Mouse (Mus musculus): ENCODE measurements around the gene Foxa3. TPM values are rescaled to one million over a fixed set of nuclear protein-coding genes. Genes with fewer than 3 reads are reported as not detected.
A peak's percentile ranks its signal among the peaks of the same experiment; 100 is the strongest.

Foxa3 gene
- total RNA-seq, 2 experiments from 2014 or later = not detected

DNA sequence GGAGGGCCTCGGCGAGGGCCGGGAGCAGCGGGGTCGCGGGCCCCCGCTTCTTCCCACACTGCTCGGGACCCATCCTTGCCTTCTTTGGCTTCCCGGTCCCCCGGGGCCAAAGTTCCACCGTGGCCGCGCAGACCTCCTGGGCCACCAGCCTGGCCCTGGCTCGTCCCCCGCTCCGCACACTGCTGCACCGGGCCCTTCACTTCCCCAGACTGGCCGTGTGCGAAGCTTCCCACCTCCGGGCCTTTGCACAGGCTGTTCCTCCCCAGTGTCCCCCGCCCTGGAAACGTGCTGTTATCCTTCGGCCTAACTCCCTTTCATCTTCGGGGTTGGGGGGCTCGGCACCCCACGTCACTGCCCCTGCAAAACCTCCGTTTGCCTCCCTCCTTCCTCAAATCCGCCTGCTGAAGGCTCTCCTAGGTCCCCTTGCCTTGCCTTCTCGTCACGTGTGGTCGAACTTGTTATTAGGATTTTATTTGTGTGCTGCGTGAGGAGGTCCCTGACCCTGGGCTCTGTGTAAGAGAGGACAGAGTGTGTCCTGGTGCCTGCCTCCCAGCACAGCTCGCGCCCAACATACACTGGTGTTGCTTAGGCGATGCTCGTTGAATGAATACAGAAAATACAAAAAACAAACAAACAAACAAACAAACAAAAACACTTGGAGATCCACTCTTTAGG is 1.4 kb upstream of the Foxa3 start:
- peak in 1 of 2 experiments; percentile 58 for DNase-seq

DNA sequence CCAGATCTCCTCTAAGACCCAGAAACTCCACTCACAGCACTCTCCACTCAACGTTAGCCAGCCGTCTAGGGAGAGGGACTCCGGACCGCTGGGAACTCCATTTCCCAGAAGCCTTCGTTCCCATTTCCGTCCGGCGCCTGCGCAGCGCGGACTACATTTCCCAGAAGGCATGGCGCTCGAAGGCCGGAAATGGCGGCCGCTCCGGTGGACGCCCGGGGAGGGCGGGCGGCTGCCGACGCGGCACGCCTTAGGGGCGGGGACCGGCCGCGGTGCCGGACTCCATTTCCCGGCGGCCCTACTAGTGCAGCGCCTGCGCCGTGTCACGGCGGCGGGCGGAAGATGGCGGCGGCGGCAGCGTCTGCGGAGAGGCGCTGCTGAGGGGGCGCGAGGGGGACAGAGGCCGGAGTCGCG is 763 bp upstream of the Foxa3 start, which contains the start of gene Sympk:
Gene Sympk, plus strand, starts transcription at position 282 of the 411 bp plus-strand sequence.
- peak; percentile 94 to 96 for DNase-seq

DNA sequence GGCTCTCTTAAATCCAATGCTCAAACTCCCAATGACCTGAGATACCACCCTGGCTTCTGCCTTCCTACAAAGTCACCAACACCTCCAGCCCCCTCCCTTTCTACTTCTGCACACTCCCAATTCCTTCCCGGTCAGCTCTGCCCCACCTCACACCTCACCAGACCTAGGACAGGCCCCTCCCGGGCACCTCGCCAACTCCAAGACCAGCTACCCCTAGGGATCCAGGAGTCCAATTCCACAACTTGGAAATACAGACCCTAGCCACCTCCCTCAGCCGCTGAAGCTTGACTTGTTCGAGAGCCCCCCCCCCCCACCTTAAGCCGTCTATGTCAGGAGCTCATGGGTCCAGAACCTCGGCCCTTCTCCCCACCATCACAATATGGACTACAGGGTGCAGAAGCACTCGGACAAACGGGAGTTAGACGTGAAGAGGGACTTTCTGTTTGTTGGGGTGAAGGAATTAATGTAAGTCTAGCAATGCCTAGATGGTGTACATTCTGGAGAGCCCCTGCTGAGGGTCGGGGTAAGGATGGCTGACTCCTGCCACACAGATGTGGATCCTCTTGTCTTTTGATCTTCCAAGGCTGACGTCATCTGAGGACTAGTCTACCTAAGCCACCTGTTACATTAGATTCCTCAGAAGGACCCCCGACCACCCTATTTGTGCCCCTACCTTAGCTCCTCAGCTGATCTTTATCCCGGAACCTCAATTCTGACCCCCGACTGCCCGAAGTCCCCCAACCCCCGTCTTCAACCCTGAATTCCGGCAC is 964 bp downstream of the Foxa3 start:
- no peak for DNase-seq

DNA sequence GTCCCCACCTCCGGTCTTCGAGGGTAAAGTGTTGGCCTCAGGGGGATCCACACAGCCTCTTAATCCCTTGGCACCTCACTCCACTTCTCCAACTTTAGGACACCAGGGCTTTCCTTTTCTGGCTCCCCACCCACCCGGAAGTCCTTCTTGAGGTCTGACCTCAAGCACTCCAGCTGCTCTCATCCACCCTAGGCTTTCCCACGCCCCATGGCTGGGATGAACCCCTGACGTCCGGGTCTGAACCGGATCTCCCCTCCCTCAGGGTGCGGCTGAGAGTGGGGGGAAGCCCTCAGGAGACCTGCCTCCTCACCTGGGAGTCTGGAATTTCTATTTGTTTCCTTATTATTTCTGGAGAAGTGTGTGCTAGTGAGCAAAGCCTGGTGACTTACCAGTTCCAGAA is 2.3 kb downstream of the Foxa3 start:
- no peak for DNase-seq

DNA sequence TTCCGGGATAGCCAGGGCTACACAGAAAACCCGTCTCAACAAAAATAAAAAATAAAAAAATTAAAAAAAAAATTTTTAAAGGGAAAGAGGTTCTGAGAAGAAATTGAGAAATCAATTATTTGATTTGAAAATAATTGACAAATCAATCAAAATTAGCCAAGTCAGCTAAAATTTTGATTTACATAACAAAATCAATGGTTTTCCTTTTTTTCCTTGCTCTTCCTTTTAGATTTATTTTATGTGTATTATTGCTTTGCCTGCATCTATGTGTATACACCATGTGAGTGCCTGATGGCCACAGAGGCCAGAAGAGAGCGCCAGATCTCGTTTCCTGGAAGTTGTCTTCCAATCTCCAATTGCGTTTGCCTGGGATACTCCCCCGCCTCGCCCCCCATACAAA is 5.4 kb downstream of the Foxa3 start:
- DNase-seq = no peak

- no peak for DNase-seq
Observed at GRCm38 (mm10) chr7:19016042-19016441, 7.3 kb downstream of the Foxa3 start.

DNA sequence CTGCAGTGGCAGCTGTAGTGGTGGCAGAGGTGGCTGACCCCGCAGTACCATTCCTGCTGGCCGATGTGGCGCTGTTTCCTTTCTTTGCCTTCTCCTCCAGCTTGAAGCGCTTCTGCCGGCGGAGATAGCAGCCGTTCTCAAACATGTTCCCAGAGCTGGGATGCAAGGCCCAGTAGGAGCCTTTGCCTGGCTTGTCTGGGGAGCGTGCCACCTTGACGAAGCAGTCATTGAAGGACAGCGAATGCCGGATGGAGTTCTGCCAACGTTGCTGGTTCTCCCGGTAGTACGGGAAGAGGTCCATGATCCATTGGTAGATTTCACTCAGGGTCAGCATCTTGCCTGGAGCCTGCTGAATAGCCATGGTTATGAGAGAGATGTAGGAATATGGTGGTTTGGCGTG is 8.9 kb downstream of the Foxa3 start:
- no peak for DNase-seq

DNA sequence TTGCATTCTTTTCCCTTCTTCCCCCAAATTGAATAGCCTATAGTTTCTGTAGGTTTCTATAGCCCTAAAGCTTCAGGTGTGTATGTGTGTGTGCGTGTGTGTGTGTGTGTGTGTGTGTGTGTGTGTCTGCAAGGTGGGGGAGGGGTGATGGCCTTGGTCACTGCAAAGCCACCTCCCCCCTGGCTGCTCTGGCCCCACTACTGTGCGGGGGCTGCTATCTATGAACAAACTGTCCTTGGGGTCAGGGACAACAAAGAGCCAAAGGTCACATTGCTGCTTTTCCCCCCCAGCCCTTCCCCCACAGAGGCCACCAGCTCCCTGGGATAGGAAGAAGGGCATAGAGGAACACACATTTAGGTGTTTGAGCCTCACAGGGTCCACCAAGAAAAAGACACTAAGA is 10.5 kb downstream of the Foxa3 start:
- no peak for DNase-seq

DNA sequence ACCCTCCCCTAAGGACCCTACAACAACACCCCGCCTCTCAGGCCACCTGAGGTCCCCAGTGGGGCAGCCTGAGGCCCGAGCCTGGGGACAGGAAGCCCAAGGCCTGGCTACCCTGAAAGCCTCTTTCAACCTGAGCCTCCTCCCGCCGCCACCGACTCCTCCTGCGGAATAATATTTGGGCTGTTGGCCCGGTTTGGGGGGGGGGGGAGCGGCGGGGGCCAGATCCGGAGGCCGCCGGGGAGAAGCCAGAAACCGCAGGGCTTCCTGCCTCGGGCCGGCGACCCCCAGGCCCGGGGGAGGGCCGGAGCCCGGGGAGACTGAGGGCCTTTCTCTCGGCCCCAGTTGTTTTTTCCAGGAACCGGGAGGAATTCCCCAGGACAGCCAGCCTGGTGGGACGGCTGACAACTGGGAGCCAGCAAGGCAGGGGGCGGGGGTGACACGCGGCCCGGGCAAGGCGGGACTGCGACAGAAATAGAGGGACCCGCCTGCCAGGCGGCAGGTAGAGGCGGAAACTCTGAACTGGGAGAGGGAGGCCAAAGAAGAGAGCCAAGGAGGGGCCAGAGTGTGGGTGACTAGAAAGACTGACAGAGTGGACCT is 11.2 kb downstream of the Foxa3 start:
- no peak for DNase-seq

DNA sequence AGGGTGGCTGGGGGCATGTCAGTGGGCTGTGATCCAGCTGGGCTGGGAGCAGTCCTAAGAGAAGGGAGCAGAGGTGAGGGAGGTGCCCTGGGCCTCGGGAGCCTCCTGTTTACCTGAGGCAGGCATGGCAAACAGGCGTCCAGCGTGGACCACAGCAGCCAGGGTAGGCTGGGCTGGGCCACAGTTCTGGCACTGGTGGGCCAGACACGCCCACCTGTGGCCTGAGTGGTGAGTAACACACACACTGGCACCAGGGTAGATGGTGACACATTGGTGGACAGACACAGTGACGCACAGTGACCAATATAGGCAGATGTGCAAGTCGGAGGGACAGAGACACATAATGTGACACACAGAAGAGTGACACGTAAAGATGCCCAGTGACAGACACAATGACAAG is 12.8 kb downstream of the Foxa3 start:
- no peak for DNase-seq

DNA sequence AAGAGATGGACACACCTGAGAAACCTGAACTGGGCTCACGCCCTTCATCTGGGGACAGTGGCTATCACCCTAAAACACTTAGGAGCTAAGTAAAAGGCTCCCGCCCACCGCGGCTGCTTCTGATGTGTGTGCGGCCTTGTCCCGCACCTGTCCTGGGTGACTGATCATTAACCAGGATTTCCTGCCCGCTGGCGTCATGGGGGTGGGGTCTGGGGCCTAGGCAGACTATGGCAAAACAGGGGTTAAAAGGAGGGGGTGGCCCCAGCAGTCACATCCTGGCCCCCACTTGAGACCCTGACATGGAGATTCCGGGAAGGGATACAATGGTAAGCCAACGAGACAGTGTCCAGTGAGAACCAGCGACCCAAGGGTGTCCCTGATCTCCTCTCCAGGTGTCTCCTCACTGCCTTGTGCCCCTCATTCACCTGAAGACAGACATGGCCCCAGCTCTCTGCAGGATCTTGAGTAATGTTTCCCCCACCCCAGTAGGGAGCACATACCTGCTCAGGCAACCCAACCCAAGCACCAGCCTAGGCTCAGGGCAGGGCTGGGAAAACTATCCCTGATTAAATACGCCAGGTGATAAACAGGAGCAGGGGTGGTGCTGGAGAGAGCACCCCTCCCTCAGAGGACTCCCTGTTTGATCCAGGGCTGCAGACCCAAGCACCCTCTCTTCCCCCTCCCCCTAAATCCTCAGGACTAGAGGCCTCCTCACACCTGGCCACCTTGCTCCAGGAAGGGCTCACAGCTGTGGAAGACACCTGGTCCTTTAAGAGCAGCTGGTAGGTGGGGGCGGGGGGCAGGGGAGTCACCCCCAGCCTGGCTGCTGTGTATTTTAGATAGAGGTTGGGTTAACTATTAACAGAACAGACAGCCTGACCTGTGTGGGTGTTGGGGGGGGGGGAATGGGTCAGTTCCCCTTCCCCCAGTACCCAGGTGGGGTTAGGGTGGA is 16.0 kb downstream of the Foxa3 start:
- no peak for DNase-seq

GRCm38 (mm10) chr7:19006476-19006875 is 16.9 kb downstream of the Foxa3 start:
- DNase-seq = peak; percentile 81 to 83

DNA sequence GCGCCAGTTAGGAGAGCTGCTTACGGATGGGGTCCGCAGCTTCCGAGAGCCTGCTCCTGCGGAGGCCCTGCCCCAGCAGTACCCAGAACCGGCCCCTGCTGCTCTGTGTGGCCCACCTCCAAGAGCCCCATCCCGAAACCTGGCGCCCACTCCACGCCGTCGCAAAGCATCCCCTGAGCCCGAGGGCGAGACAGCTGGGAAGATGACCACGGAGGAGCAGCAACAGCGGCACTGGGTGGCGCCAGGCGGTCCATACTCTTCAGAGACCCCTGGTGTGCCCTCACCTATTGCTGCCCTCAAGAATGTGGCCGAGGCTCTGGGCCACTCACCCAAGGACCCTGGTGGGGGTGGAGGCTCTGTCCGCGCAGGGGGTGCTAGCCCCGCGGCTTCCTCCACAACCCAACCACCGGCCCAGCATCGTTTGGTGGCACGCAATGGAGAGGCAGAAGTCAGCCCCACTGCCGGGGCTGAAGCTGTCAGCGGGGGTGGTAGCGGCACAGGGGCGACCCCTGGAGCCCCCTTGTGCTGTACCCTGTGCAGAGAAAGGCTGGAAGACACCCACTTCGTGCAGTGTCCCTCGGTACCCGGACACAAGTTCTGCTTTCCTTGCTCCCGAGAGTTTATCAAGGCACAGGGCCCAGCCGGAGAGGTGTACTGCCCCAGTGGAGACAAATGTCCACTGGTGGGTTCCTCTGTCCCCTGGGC is 17.8 kb downstream of the Foxa3 start:
- DNase-seq = no peak

GRCm38 (mm10) chr7:19004631-19005079 is 18.7 kb downstream of the Foxa3 start:
- peak in 1 of 2 experiments; percentile 33 for DNase-seq

- DNase-seq = peak; percentile 94 to 95
Observed at GRCm38 (mm10) chr7:19003902-19004630, 19.3 kb downstream of the Foxa3 start, which contains the start of gene Irf2bp1. Gene Irf2bp1, plus strand, starts transcription at chr7:19004044.

DNA sequence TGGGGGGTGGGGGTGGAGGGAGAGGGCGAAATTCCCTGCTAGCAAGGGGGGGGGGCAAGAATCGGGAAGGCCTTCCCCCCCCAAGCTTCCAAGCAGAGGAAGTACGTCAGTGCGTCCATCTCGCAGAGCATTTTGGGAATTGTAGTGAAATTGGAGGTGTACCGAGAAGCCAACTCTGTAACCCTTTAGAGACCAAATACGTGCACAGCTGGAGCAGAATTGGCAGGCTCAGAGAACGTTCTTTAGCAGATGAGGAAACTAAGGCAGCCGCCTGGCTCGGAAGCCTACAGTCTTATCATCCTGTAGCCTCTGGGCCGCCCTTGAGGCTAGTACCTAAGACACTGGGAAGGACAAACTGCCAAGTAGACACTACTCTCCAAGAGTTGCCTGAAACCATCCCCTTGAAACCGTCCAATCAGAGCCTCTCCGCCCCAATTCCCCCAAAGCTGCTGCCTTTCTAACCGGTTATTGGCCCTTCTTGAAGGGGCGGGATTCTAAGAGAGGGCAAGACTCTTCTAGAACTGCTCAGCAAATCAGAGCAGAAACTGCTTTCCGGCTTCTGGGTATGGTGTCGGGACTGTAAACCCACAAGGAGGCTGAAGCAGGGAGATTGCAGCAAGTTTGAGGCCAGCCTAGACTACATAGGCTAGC is 20.4 kb downstream of the Foxa3 start:
- DNase-seq = peak; percentile 72 to 75

GRCm38 (mm10) chr7:19002115-19002514 is 21.2 kb downstream of the Foxa3 start:
- DNase-seq = no peak

DNA sequence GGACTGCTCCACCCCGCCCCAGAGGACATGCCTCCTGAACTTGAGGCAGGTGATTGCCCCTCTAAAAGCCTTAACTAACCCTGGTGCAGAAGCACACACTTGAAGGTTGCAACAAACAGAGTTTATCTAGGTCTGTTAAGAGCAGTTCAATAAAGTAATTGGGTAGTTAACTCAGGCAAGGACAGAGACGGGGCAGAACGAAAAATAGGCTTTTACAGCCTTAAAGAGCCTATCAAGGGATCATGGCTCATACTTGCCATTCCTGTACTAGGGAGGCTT is 21.6 kb downstream of the Foxa3 start:
- no peak for DNase-seq

GRCm38 (mm10) chr7:19001066-19001806 is 22.1 kb downstream of the Foxa3 start:
- no peak for DNase-seq

GRCm38 (mm10) chr7:19000421-19000820 is 22.9 kb downstream of the Foxa3 start:
- no peak for DNase-seq

Data from layer of hippocampus, postnatal 36 days (tissue).